ENCODE assay signal across 8 mouse cellular contexts in the genomic region with DNA sequence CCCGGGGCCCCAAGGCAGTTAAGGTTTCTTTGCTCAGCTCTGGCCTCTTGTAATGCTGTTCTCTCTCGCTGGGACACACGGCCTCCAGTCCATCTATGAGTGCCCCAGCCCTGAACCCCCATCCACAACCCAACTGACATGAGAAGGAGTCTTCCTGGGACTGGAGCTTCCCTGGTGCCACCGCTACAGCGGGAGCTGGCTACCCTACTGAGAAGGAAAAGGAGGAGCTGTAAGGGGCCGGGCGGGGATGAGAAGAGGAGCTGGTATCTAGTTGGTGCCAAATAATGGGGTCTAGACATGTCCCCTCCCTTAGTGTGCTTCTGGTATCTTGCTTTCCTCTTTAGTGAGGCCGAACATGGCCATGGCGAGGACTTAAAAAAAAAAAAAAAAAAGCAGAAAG.
DNase-seq lines count a peak whose midpoint lies in the region; ATAC-seq and TF ChIP-seq lines count a peak whose summit lies in the region.

No protein-coding gene starts in this region.

- no peak overlapping the region for H3K9ac ChIP-seq in kidney, embryonic 15.5 days
- H3K9ac ChIP-seq in forebrain, postnatal 0 days = peak overlapping the region; percentile 87
- H3K9ac ChIP-seq in midbrain, embryonic 11.5 days (ENCODE audit: low read length) = peak overlapping the region; percentile 75

- ATAC-seq in kidney, embryonic 15.5 days (replicated peaks; ENCODE audit: low FRiP score) = no peak
- peak; percentile 33 for ATAC-seq in forebrain, postnatal 0 days
- ATAC-seq in midbrain, embryonic 11.5 days (ENCODE audit: low FRiP score) = peak; percentile 25; the same call in 1 of the 2 replicates
- no peak for ATAC-seq in activated CD4-positive, CD25-positive, alpha-beta regulatory T cell, adult 4 months

- no peak for TF ChIP-seq POLR2A in thymus, adult 2 months (IDR thresholded peaks at IDR 0.05; ENCODE audit: control insufficient read depth, extremely low read depth, insufficient read depth, low read length, poor library complexity)

- peaks cover 12% of the 10 kb centered on the region for H3K4me1 ChIP-seq in kidney, embryonic 15.5 days
- H3K4me1 ChIP-seq in forebrain, postnatal 0 days (ENCODE audit: insufficient read depth) = peaks cover 8% of the 10 kb centered on the region; the same call in 1 of the 2 replicates
- H3K4me1 ChIP-seq in midbrain, embryonic 11.5 days (ENCODE audit: control insufficient read depth, insufficient read depth, low read length) = peaks cover 13% of the 10 kb centered on the region
- no peaks in the 10 kb centered on the region for H3K4me1 ChIP-seq in thymus, adult 2 months (replicated peaks; ENCODE audit: control insufficient read depth, insufficient read depth, low read length)

- WGBS in kidney, embryonic 15.5 days = 5% methylated on average over 9 of the region's 9 CpGs
- WGBS in forebrain, postnatal 0 days = 8% methylated on average over 9 of the region's 9 CpGs
- 8% methylated on average over 8 of the region's 9 CpGs for WGBS in midbrain, embryonic 11.5 days
- WGBS in thymus, adult 2 months = 12% methylated on average over 9 of the region's 9 CpGs

- no peaks in the 10 kb centered on the region for H3K9me3 ChIP-seq in kidney, embryonic 15.5 days (replicated peaks)
- no peaks in the 10 kb centered on the region for H3K9me3 ChIP-seq in forebrain, postnatal 0 days (ENCODE audit: low read length)
- no peaks in the 10 kb centered on the region for H3K9me3 ChIP-seq in midbrain, embryonic 11.5 days (ENCODE audit: control insufficient read depth, low read length)

- peak overlapping the region; percentile 38 for H3K4me3 ChIP-seq in kidney, embryonic 15.5 days (replicated peaks)
- H3K4me3 ChIP-seq in forebrain, postnatal 0 days (ENCODE audit: low read depth, low read length) = peak overlapping the region; percentile 66
- peak overlapping the region; percentile 48 for H3K4me3 ChIP-seq in midbrain, embryonic 11.5 days (ENCODE audit: low read depth, low read length)
- no peak overlapping the region for H3K4me3 ChIP-seq in thymus, adult 2 months (ENCODE audit: control insufficient read depth, insufficient read depth, low read length)

- H3K27me3 ChIP-seq in kidney, embryonic 15.5 days = peaks cover 35% of the 10 kb centered on the region
- no peaks in the 10 kb centered on the region for H3K27me3 ChIP-seq in forebrain, postnatal 0 days (ENCODE audit: insufficient read depth, low read length)
- H3K27me3 ChIP-seq in midbrain, embryonic 11.5 days (ENCODE audit: control insufficient read depth, insufficient read depth, low read length) = peaks cover 4% of the 10 kb centered on the region; the same call in 1 of the 2 replicates
- no peaks in the 10 kb centered on the region for H3K27me3 ChIP-seq in thymus, adult 2 months (ENCODE audit: control insufficient read depth, insufficient read depth, low read length)

- peak overlapping the region; percentile 70 for H3K4me2 ChIP-seq in kidney, embryonic 15.5 days
- peak overlapping the region; percentile 94 for H3K4me2 ChIP-seq in forebrain, postnatal 0 days (ENCODE audit: low read depth)
- H3K4me2 ChIP-seq in midbrain, embryonic 11.5 days = peak overlapping the region; percentile 97

- no peaks in the 10 kb centered on the region for H3K36me3 ChIP-seq in kidney, embryonic 15.5 days
- no peaks in the 10 kb centered on the region for H3K36me3 ChIP-seq in forebrain, postnatal 0 days (ENCODE audit: insufficient read depth)
- H3K36me3 ChIP-seq in midbrain, embryonic 11.5 days (ENCODE audit: control insufficient read depth, insufficient read depth, low read length) = no peaks in the 10 kb centered on the region
- no peaks in the 10 kb centered on the region for H3K36me3 ChIP-seq in thymus, adult 2 months (ENCODE audit: control insufficient read depth, insufficient read depth, low read length)

- no peak for DNase-seq in kidney, adult 11 months
- peak; percentile 34 to 38 for DNase-seq in cerebellum, adult 18-20 months
- peak; percentile 26 for DNase-seq in forebrain, postnatal 0 days
- peak; percentile 92 for DNase-seq in midbrain, embryonic 11.5 days (ENCODE audit: low spot score, missing footprints)
- no peak for DNase-seq in thymus, adult 2 months
- no peak for DNase-seq in adrenal gland, postnatal 14 days

- TF ChIP-seq CTCF in forebrain, postnatal 0 days (IDR thresholded peaks at IDR 0.05; ENCODE audit: low read depth) = no peak
- no peak for TF ChIP-seq CTCF in thymus, adult 2 months (IDR thresholded peaks at IDR 0.05; ENCODE audit: borderline replicate concordance, control insufficient read depth, extremely low read depth, insufficient read depth, low read length, poor library complexity)

- H3K27ac ChIP-seq in kidney, embryonic 15.5 days = no peak overlapping the region
- H3K27ac ChIP-seq in forebrain, postnatal 0 days (ENCODE audit: low read depth, low read length) = peak overlapping the region; percentile 75
- H3K27ac ChIP-seq in midbrain, embryonic 11.5 days (ENCODE audit: low read depth, low read length) = no peak overlapping the region
- no peak overlapping the region for H3K27ac ChIP-seq in thymus, adult 2 months (ENCODE audit: control insufficient read depth, insufficient read depth, low read length)

Comparison
In these comparisons a context has a peak if more than half of its experiments do, and no peak if none do; other contexts are left out.
1. ATAC-seq: peak in forebrain, postnatal 0 days (single experiment) and midbrain, embryonic 11.5 days (single experiment); none in kidney, embryonic 15.5 days (single experiment) and activated CD4-positive, CD25-positive, alpha-beta regulatory T cell, adult 4 months (single experiment).
2. DNase-seq: peak in cerebellum, adult 18-20 months (2 of 2), forebrain, postnatal 0 days (single experiment) and midbrain, embryonic 11.5 days (single experiment); none in kidney, adult 11 months (single experiment), thymus, adult 2 months (single experiment) and adrenal gland, postnatal 14 days (single experiment).
3. Peak in every context shown above with its lines, with median percentiles within 50 percentile points of each other: H3K4me2 ChIP-seq.